Mouse (Mus musculus): ENCODE data around the gene Cmpk2. TPM values are rescaled to one million over a fixed set of nuclear protein-coding genes. Genes with fewer than 3 reads are reported as not detected.
A peak's percentile ranks its signal among the peaks of the same experiment; 100 is the strongest.
"Not testable (repeated sequence)": the region's sequence is repeated elsewhere in the genome, so short reads cannot be mapped to it uniquely, and the experiment has no call there.

Cmpk2 gene
- polyA plus RNA-seq (2012; rRNA removed) (3.6 and 4.5 TPM in 2 replicates), polyA plus RNA-seq (2014; fragmentation: Nextera tagmentation; extraction: Ambion mirVana) (10.2 and 13.5 TPM in 2 replicates)

DNA sequence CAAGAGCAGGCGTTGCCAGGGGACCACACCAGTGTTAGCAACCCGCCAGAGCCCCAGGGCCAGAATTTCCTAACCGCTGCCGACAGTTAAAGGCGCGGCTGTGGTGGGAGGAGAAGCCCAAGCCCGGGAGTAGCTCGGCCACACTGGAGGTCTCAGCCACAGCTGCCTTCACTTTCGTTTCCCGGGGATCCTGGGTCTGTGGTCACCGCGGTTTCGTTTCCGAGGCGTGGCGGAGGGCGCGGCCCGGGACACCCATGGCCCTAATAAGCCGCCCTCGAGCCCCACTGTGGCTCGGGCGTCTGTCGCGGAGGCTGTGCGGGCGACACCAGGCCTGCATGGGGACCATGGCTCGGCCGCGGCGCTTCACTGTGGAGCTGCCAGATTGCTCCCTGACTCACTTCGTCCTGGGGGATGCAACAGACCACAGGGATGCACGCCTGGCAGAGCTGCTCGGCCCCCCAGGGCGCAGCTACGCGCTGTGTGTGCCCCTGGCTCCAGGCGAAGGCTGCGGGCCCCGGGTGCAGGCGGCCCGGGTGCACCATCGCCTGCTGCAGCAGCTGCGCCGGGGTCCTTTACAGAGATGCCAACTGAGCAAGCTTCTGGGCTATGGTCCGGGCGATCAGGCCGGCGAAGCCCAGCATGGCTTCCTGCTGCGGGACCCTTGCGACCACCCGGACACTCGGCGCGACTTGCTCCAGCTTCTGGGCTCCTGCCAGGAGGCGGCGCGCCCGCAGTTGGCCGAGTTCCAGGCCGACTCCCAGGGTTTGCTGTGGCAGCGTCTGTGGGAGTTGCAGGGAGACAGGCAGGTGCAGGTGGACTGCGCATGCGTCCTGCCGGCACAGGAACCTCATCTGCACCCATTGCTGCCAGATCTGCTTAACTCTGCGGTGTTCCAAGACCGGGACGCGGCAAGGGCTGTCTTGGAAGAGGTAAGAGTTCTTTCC, at the start of gene Cmpk2:
TSS of gene Cmpk2 (plus strand) at position 107 of the 944 bp plus-strand sequence.
- Histone ChIP-seq H3K27me3 (ENCODE audit: control insufficient read depth, insufficient read depth, low read length) (no peaks in the 10 kb centered on the region), H3K9ac (replicated peaks) (peak within 1 kb of the TSS; percentile 82), H3K36me3 (replicated peaks; ENCODE audit: control insufficient read depth, insufficient read depth, low read depth) (no peaks in the 10 kb centered on the region; the same call in 1 of the 2 replicates), H3K4me1 (replicated peaks; ENCODE audit: control insufficient read depth in 2 of 2, insufficient read depth in 2 of 2, low read length in 1 of 2) (peaks cover 40 to 45% of the 10 kb centered on the region in 2 experiments), H3K4me2 (ENCODE audit: low read depth) (peak within 1 kb of the TSS; percentile 96), H3K4me3 (ENCODE audit: insufficient read depth in 1 of 2, low read depth in 2 of 2, low read length in 2 of 2) (peak within 1 kb of the TSS; percentile 84 to 90), H3K27ac (peak within 1 kb of the TSS; percentile 54), H3K9me3 (ENCODE audit: control insufficient read depth, low read length) (no peaks in the 10 kb centered on the region)
- WGBS (ENCODE audit: insufficient replicate concordance) = under 1% methylated on average over 69 of the region's 69 CpGs
- ATAC-seq (ENCODE audit: insufficient read depth) = peak; percentile 51
- peak; percentile 61 to 71 (median 68) for DNase-seq (ENCODE audit: low read depth in 3 of 3, low spot score in 3 of 3)
- TF ChIP-seq CTCF (IDR thresholded peaks at IDR 0.05; ENCODE audit: low read depth) = peak; percentile 66
- TF ChIP-seq EP300 (IDR thresholded peaks at IDR 0.05; ENCODE audit: low read depth) = no peak

DNA sequence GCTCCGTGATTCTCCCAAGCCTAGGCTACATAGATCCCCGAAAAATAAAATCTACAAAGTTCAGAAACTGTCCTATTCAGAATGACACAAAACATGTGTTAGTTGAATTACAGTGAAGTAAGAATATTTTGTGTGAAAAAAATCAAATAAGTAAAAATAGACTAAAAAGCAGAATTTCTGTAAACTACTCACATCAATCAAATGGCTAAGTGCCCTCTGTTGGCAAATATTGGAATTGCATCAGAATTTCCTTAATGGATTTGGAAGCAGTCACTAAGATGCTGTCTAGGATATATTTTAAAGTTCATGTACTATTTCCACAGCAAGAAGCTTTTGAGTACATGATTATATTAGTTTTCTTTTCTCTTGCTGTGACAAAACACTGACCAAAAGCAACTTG, 44.2 kb upstream of the Cmpk2 start:
- Histone ChIP-seq H3K27me3 (ENCODE audit: control insufficient read depth, insufficient read depth, low read length) (no peaks in the 10 kb centered on the region), H3K36me3 (replicated peaks; ENCODE audit: control insufficient read depth, insufficient read depth, low read depth) (no peaks in the 10 kb centered on the region), H3K9ac (replicated peaks) (no peak overlapping the region), H3K4me2 (ENCODE audit: low read depth) (no peak overlapping the region), H3K4me1 (replicated peaks; ENCODE audit: control insufficient read depth in 2 of 2, insufficient read depth in 2 of 2, low read length in 1 of 2) (no peaks in the 10 kb centered on the region), H3K9me3 (ENCODE audit: control insufficient read depth, low read length) (no peaks in the 10 kb centered on the region), H3K4me3 (ENCODE audit: insufficient read depth in 1 of 2, low read depth in 2 of 2, low read length in 2 of 2) (no peak overlapping the region), H3K27ac (no peak overlapping the region)
- TF ChIP-seq CTCF (IDR thresholded peaks at IDR 0.05; ENCODE audit: low read depth) (peak; percentile 52; the same call in 1 of the 2 replicates), EP300 (IDR thresholded peaks at IDR 0.05; ENCODE audit: low read depth) (no peak)
- ATAC-seq (ENCODE audit: insufficient read depth) = no peak
- WGBS (ENCODE audit: insufficient replicate concordance) = 72% methylated on average over 2 of the region's 2 CpGs
- peak; percentile 24 to 39 (median 32) for DNase-seq (ENCODE audit: low read depth in 3 of 3, low spot score in 3 of 3)

DNA sequence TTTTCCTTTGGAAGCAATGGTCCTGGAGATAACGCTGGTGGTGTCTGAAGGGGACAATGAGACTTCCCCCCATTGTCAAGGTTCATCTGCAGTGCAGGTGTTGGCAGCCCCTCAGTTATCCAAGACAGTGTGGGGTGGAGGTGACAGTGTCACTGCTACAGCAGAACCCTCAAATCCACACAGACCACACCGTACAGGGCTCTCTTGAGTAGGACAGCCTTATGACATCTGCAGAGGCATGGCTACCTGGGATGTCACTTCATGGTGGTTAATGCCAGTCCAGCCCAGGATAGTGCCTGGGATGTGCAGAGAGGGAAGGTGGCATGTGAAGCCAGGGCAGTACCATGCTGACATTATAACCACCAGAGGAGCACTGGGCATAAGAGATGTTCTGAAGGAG, 40.2 kb upstream of the Cmpk2 start:
- 56% methylated on average over 2 of the region's 2 CpGs for WGBS (ENCODE audit: insufficient replicate concordance)

GRCm38 (mm10) chr12:26436334-26436733, 32.7 kb upstream of the Cmpk2 start:
- Histone ChIP-seq H3K4me2 (ENCODE audit: low read depth) (no peak overlapping the region), H3K9me3 (ENCODE audit: control insufficient read depth, low read length) (no peaks in the 10 kb centered on the region), H3K4me3 (ENCODE audit: insufficient read depth in 1 of 2, low read depth in 2 of 2, low read length in 2 of 2) (no peak overlapping the region), H3K27me3 (ENCODE audit: control insufficient read depth, insufficient read depth, low read length) (no peaks in the 10 kb centered on the region), H3K9ac (replicated peaks) (no peak overlapping the region), H3K27ac (no peak overlapping the region), H3K4me1 (replicated peaks; ENCODE audit: control insufficient read depth in 2 of 2, insufficient read depth in 2 of 2, low read length in 1 of 2) (no peaks in the 10 kb centered on the region), H3K36me3 (replicated peaks; ENCODE audit: control insufficient read depth, insufficient read depth, low read depth) (no peaks in the 10 kb centered on the region)
- WGBS (ENCODE audit: insufficient replicate concordance) = 60% methylated on average over 4 of the region's 4 CpGs
- DNase-seq (ENCODE audit: low read depth in 3 of 3, low spot score in 3 of 3) = no peak
- no peak for ATAC-seq (ENCODE audit: insufficient read depth)
- TF ChIP-seq CTCF (IDR thresholded peaks at IDR 0.05; ENCODE audit: low read depth) (no peak), EP300 (IDR thresholded peaks at IDR 0.05; ENCODE audit: low read depth) (no peak)

More for the DNA sequence above, 40.2 kb upstream of the Cmpk2 start:
- not testable (repeated sequence) for H3K4me1 ChIP-seq (replicated peaks; ENCODE audit: control insufficient read depth in 2 of 2, insufficient read depth in 2 of 2, low read length in 1 of 2); H3K9me3 ChIP-seq (ENCODE audit: control insufficient read depth, low read length); H3K27me3 ChIP-seq (ENCODE audit: control insufficient read depth, insufficient read depth, low read length); H3K27ac ChIP-seq; H3K4me2 ChIP-seq (ENCODE audit: low read depth); H3K36me3 ChIP-seq (replicated peaks; ENCODE audit: control insufficient read depth, insufficient read depth, low read depth); H3K9ac ChIP-seq (replicated peaks); H3K4me3 ChIP-seq (ENCODE audit: insufficient read depth in 1 of 2, low read depth in 2 of 2, low read length in 2 of 2); DNase-seq (ENCODE audit: low read depth in 3 of 3, low spot score in 3 of 3); ATAC-seq (ENCODE audit: insufficient read depth)

DNA sequence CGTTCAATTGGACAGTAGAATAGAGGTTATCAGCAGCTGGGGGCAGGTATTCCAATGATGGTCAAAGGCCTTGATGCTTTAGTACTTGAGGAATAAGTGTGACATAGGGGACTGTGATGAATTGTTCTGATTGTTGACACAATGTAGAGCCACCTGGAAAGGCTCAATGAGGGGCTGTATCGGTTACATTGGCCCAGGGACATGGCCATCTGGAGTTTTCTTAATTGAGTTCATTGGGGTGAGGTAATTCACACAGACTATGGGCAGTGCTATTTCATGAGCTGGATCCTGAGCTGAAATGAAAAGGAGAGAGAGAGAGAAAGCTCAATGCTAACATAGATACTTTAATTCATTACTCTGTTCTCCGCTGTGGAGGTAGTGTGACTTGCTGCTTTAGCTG, 31.1 kb upstream of the Cmpk2 start:
- H3K4me2 ChIP-seq (ENCODE audit: low read depth) = no peak overlapping the region
- no peak for ATAC-seq (ENCODE audit: insufficient read depth)
- TF ChIP-seq CTCF (IDR thresholded peaks at IDR 0.05; ENCODE audit: low read depth) (no peak), EP300 (IDR thresholded peaks at IDR 0.05; ENCODE audit: low read depth) (no peak)
- no peaks in the 10 kb centered on the region for H3K36me3 ChIP-seq (replicated peaks; ENCODE audit: control insufficient read depth, insufficient read depth, low read depth)
- no peak overlapping the region for H3K9ac ChIP-seq (replicated peaks)
- H3K4me1 ChIP-seq (replicated peaks; ENCODE audit: control insufficient read depth in 2 of 2, insufficient read depth in 2 of 2, low read length in 1 of 2) = no peaks in the 10 kb centered on the region
- no peak overlapping the region for H3K4me3 ChIP-seq (ENCODE audit: insufficient read depth in 1 of 2, low read depth in 2 of 2, low read length in 2 of 2)
- DNase-seq (ENCODE audit: low read depth in 3 of 3, low spot score in 3 of 3) = no peak
- no peaks in the 10 kb centered on the region for H3K27me3 ChIP-seq (ENCODE audit: control insufficient read depth, insufficient read depth, low read length)
- no peak overlapping the region for H3K27ac ChIP-seq
- 66% methylated on average over 3 of the region's 3 CpGs for whole genome bisulfite sequencing (ENCODE audit: insufficient replicate concordance)
- H3K9me3 ChIP-seq (ENCODE audit: control insufficient read depth, low read length) = no peaks in the 10 kb centered on the region

Data from liver, embryonic 14.5 days (tissue).